9 mouse cellular contexts compared by ENCODE assay signal in the genomic region with DNA sequence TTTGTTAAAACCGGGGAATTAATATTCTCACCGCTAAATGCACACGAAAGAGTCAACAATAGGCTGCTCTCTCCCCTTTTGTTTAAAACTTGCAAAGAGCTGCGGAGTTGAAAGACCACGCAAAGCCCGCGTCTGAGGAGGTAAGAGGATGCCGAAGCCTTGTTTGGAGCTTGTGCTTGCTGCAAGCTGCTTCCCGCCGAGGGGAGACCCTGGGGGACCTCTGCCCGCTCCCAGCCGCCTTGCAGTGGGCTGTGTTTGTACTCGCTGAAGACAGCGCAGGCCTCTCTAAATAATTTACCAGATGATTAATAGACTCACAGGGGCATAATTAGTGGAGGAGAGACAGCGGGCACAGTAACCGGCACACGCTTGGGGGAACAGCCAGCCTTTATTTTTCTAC. TPM values are rescaled to one million over a fixed set of nuclear protein-coding genes. Genes with fewer than 3 reads are reported as not detected.
A peak's percentile ranks its signal among the peaks of the same experiment; 100 is the strongest.
DNase-seq lines count a peak whose midpoint lies in the region; ATAC-seq lines count a peak whose summit lies in the region.
"Had no signal": no experiment of that assay in that cellular context is flagged by ENCODE, and none has a peak within 500 bp of the region (broad histone marks: within the 10 kb centered on the region; RNA-seq: fewer than 3 reads in every experiment).

No protein-coding gene starts in this region.

- H3K27ac ChIP-seq in heart, embryonic 15.5 days = no peak overlapping the region
- H3K27ac ChIP-seq in brown adipose tissue, adult 24 weeks (replicated peaks; ENCODE audit: low read depth, low read length) = no peak overlapping the region
- H3K27ac ChIP-seq in hindbrain, embryonic 15.5 days (replicated peaks) = no peak overlapping the region
- peak overlapping the region; percentile 78 for H3K27ac ChIP-seq in midbrain, embryonic 16.5 days (ENCODE audit: low read length)

- 5% methylated on average over 17 of the region's 17 CpGs for WGBS in heart, embryonic 15.5 days
- 1% methylated on average over 17 of the region's 17 CpGs for WGBS in hindbrain, embryonic 15.5 days
- WGBS in midbrain, embryonic 16.5 days = 2% methylated on average over 17 of the region's 17 CpGs

- peak overlapping the region; percentile 39 for H3K9ac ChIP-seq in heart, embryonic 15.5 days
- peak overlapping the region; percentile 18; the same call in 1 of the 2 replicates for H3K9ac ChIP-seq in hindbrain, embryonic 15.5 days
- H3K9ac ChIP-seq in midbrain, embryonic 16.5 days (ENCODE audit: low read depth, low read length) = peak overlapping the region; percentile 56

- DNase-seq in heart, adult 8-10 months (ENCODE audit: low spot score) = no peak
- DNase-seq in natural killer cell, adult 2 months (ENCODE audit: low spot score in 2 of 2) = no peak
- DNase-seq in cerebellum, adult 11-12 months = no peak
- DNase-seq in layer of hippocampus, adult 8-10 months (ENCODE audit: low spot score in 2 of 2) = no peak
- DNase-seq: cerebellum, postnatal 25 days had no signal

- H3K9me3 ChIP-seq in heart, embryonic 15.5 days (replicated peaks) = no peaks in the 10 kb centered on the region
- H3K9me3 ChIP-seq in hindbrain, embryonic 15.5 days = no peaks in the 10 kb centered on the region
- H3K9me3 ChIP-seq in midbrain, embryonic 16.5 days (replicated peaks; ENCODE audit: control insufficient read depth, low read length, poor library complexity, severe bottlenecking) = no peaks in the 10 kb centered on the region

- H3K27me3 ChIP-seq in heart, embryonic 15.5 days = peaks cover 57% of the 10 kb centered on the region
- H3K27me3 ChIP-seq in hindbrain, embryonic 15.5 days = peaks cover 42% of the 10 kb centered on the region; the same call in 1 of the 2 replicates
- peaks cover 13% of the 10 kb centered on the region for H3K27me3 ChIP-seq in midbrain, embryonic 16.5 days (ENCODE audit: control insufficient read depth, insufficient read depth, low read depth, low read length)

- ATAC-seq in heart, embryonic 15.5 days (replicated peaks; ENCODE audit: insufficient number of reproducible peaks, insufficient read depth, low FRiP score, low read depth) = no peak
- no peak for ATAC-seq in hindbrain, embryonic 15.5 days (ENCODE audit: low FRiP score, low read depth)
- peak; percentile 49; the same call in 1 of the 2 replicates for ATAC-seq in midbrain, embryonic 16.5 days

- H3K4me2 ChIP-seq in heart, embryonic 15.5 days = peak overlapping the region; percentile 68
- peak overlapping the region; percentile 70 for H3K4me2 ChIP-seq in hindbrain, embryonic 15.5 days
- H3K4me2 ChIP-seq in midbrain, embryonic 16.5 days (ENCODE audit: low read length) = peak overlapping the region; percentile 67

- peaks cover 24% of the 10 kb centered on the region for H3K4me1 ChIP-seq in heart, embryonic 15.5 days (replicated peaks)
- H3K4me1 ChIP-seq in brown adipose tissue, adult 24 weeks (ENCODE audit: control insufficient read depth, insufficient read depth, insufficient read length, low read length) = no peaks in the 10 kb centered on the region
- peaks cover 35% of the 10 kb centered on the region for H3K4me1 ChIP-seq in hindbrain, embryonic 15.5 days (replicated peaks)
- peaks cover 31% of the 10 kb centered on the region for H3K4me1 ChIP-seq in midbrain, embryonic 16.5 days (ENCODE audit: control insufficient read depth, insufficient read depth, low read length)

- H3K4me3 ChIP-seq in heart, embryonic 15.5 days = peak overlapping the region; percentile 43
- H3K4me3 ChIP-seq in brown adipose tissue, adult 24 weeks (ENCODE audit: insufficient read depth, low read depth, low read length) = 0 out of 2 replicates have a peak overlapping the region, but pooled peaks have one; percentile 4
- peak overlapping the region; percentile 31 for H3K4me3 ChIP-seq in hindbrain, embryonic 15.5 days
- H3K4me3 ChIP-seq in midbrain, embryonic 16.5 days (ENCODE audit: low read depth, low read length) = peak overlapping the region; percentile 36

- no peaks in the 10 kb centered on the region for H3K36me3 ChIP-seq in heart, embryonic 15.5 days
- H3K36me3 ChIP-seq in hindbrain, embryonic 15.5 days = no peaks in the 10 kb centered on the region
- H3K36me3 ChIP-seq in midbrain, embryonic 16.5 days (ENCODE audit: control insufficient read depth, insufficient read depth, low read length) = no peaks in the 10 kb centered on the region

RNA-seq across cellular contexts. Expression of gene Ak8, which starts 51.2 kb away (rescaled TPM):
- polyA plus RNA-seq in heart, embryonic 15.5 days (2015; fragmentation: Nextera tagmentation; extraction: Ambion mirVana) = 0.30 and 0.48 TPM in 2 replicates
- under 1 TPM in 1 of 4 experiments, not detected in 3; 0.26 TPM for total RNA-seq in heart, adult 8-10 months (2022)
- polyA plus RNA-seq in brown adipose tissue, adult 24 weeks (2012; ENCODE audit: insufficient read depth, insufficient read length, missing spikeins) = not detected in 2 replicates
- polyA plus RNA-seq in hindbrain, embryonic 15.5 days (2015; fragmentation: Nextera tagmentation; extraction: Ambion mirVana) = 1.9 and 2.1 TPM in 2 replicates
- 3.4 and 4.5 TPM in 2 replicates for polyA plus RNA-seq in midbrain, embryonic 16.5 days (2015; fragmentation: Nextera tagmentation; extraction: Ambion mirVana)
- total RNA-seq in layer of hippocampus, adult 8-10 months (2022) = 1 to 10 TPM in 3 of 4 experiments, under 1 TPM in 1; 0.82 to 2.4 (median 1.8) TPM

RNA-seq across cellular contexts. Expression of gene Spaca9, which starts 51.7 kb away (rescaled TPM):
- 1.0 and 1.7 TPM in 2 replicates for polyA plus RNA-seq in heart, embryonic 15.5 days (2015; fragmentation: Nextera tagmentation; extraction: Ambion mirVana)
- total RNA-seq in heart, adult 8-10 months (2022) = not detected
- polyA plus RNA-seq in brown adipose tissue, adult 24 weeks (2012; ENCODE audit: insufficient read depth, insufficient read length, missing spikeins) = not detected in 2 replicates
- polyA plus RNA-seq in hindbrain, embryonic 15.5 days (2015; fragmentation: Nextera tagmentation; extraction: Ambion mirVana) = 2.8 and 3.9 TPM in 2 replicates
- polyA plus RNA-seq in midbrain, embryonic 16.5 days (2015; fragmentation: Nextera tagmentation; extraction: Ambion mirVana) = 1.8 and 2.8 TPM in 2 replicates
- 1 to 10 TPM in 2 of 4 experiments, not detected in 2; 1.0 to 1.6 TPM for total RNA-seq in layer of hippocampus, adult 8-10 months (2022)
